Mouse (Mus musculus): Measurements from ENCODE around the gene Cxcl16.

GRCm38 (mm10) chr11:70489684-70490083, 29.9 kb upstream of the Cxcl16 start:
- TF ChIP-seq MAX (IDR thresholded peaks at IDR 0.05; ENCODE audit: low read depth) (no peak), POLR2A (IDR thresholded peaks at IDR 0.05; ENCODE audit: insufficient read length, low read depth) (no peak), E2F4 (IDR thresholded peaks at IDR 0.05; ENCODE audit: insufficient read depth) (no peak), TCF12 (IDR thresholded peaks at IDR 0.05; ENCODE audit: insufficient read depth, poor library complexity, severe bottlenecking) (no peak), POLR2AphosphoS2 (IDR thresholded peaks at IDR 0.05; ENCODE audit: insufficient read length, low read depth) (no peak), MYOG (IDR thresholded peaks at IDR 0.05; ENCODE audit: control insufficient read depth in 1 of 3, insufficient read depth in 1 of 3, insufficient read length in 2 of 3, low read depth in 2 of 3) (no peak), TCF3 (IDR thresholded peaks at IDR 0.05; ENCODE audit: insufficient read length, low read depth) (no peak), USF1 (IDR thresholded peaks at IDR 0.05; ENCODE audit: low read depth) (no peak), MYOD1 (IDR thresholded peaks at IDR 0.05; ENCODE audit: control insufficient read depth in 1 of 3, insufficient read length in 2 of 3, low read depth in 2 of 3) (no peak), REST (IDR thresholded peaks at IDR 0.05; ENCODE audit: insufficient read depth, insufficient read length) (no peak), CEBPB (IDR thresholded peaks at IDR 0.05; ENCODE audit: insufficient read depth, poor library complexity, severe bottlenecking) (no peak)
